Mouse (Mus musculus) embryonic facial prominence, embryonic 12.5 days (tissue): ENCODE data around the gene Slc4a8. TPM values are rescaled to one million over a fixed set of nuclear protein-coding genes. Genes with fewer than 3 reads are reported as not detected.
"Not testable (repeated sequence)": the region's sequence is repeated elsewhere in the genome, so short reads cannot be mapped to it uniquely, and the experiment has no call there.

Experiments
- ATAC-seq: fragments of 200-750 bp; cut with Nextera tagmentation; 2 replicates; pipeline ENCODE4 v1.8.0; 2017; ENCODE audit not compliant: insufficient number of reproducible peaks, insufficient read depth, low FRiP score, low TSS enrichment
- H3K27ac ChIP-seq: fragments of 300-500 bp; sonication (generic); 2 replicates; pipeline ENCODE4 v1.5.1; 2016; ENCODE audit warnings: mild to moderate bottlenecking
- H3K27me3 ChIP-seq: fragments of 300-500 bp; sonication (generic); 2 replicates; pipeline ENCODE4 v1.6.1; 2016; ENCODE audit warnings: mild to moderate bottlenecking, moderate library complexity
- H3K36me3 ChIP-seq: fragments of 300-500 bp; sonication (generic); 2 replicates; pipeline ENCODE4 v1.6.1; 2016; ENCODE audit warnings: mild to moderate bottlenecking
- H3K4me1 ChIP-seq: fragments of 300-500 bp; sonication (generic); 2 replicates; pipeline ENCODE4 v1.6.1; 2016
- H3K4me2 ChIP-seq: fragments of 300-500 bp; sonication (generic); replicated peaks from 2 replicates; pipeline ENCODE4 v1.6.1; 2016; ENCODE audit warnings: mild to moderate bottlenecking, moderate library complexity
- H3K4me3 ChIP-seq: fragments of 300-500 bp; sonication (generic); 2 replicates; pipeline ENCODE4 v1.5.1; 2016; ENCODE audit warnings: mild to moderate bottlenecking
- H3K9ac ChIP-seq: fragments of 300-500 bp; sonication (generic); 2 replicates; pipeline ENCODE4 v1.6.1; 2016; ENCODE audit warnings: mild to moderate bottlenecking, moderate library complexity
- H3K9me3 ChIP-seq: fragments of 300-500 bp; sonication (generic); 2 replicates; pipeline ENCODE4 v1.6.1; 2016; ENCODE audit warnings: mild to moderate bottlenecking, moderate library complexity
- WGBS: fragments of 180-500 bp; shearing (Covaris S2); methylation state at CpG from one replicate; pipeline ENCODE4 v1.1.7; 2016; 5-methylcytosine and 5-hydroxymethylcytosine counted together
- polyA plus RNA-seq: library from polyadenylated mRNA; unstranded; fragments of >200 nt; fragmentation: Nextera tagmentation; extraction: Ambion mirVana; gene quantifications from 2 replicates; pipeline ENCODE4 v1.2.1, GENCODE M21; 2016

Slc4a8 gene
- polyA plus RNA-seq, 1 experiment from 2014 or later: 8.4 TPM

DNA sequence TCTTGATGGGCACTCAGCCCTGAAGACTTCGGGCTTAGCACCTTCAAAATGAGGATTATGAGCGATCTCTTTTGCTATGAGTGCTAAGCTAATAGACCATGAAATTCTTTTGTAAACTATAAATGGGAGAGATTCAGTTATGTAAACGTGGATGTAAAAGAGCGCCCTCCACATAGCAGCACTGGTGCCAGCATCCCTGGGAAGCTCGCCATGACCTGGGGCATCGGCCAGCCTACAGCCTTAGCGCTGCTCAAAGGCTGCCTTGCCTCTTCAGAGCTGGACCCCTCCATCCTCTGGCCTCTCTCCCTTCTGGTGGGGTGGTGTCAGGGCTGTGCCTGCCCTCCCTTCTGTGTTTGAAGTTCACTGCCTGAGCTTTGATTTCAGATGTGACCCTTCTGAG lies 52.5 kb downstream of the Slc4a8 start:
- 74% methylated on average over 7 of the region's 7 CpGs for WGBS
- H3K9ac ChIP-seq: no peak overlapping the region
- H3K27me3 ChIP-seq: no peaks in the 10 kb centered on the region
- H3K4me3 ChIP-seq: no peak overlapping the region
- H3K27ac ChIP-seq: no peak overlapping the region
- H3K4me2 ChIP-seq: no peak overlapping the region
- peaks cover 9% of the 10 kb centered on the region; the same call in 1 of the 2 replicates for H3K36me3 ChIP-seq
- no peak for ATAC-seq
- peaks cover 21% of the 10 kb centered on the region; the same call in 1 of the 2 replicates for H3K4me1 ChIP-seq
- H3K9me3 ChIP-seq: no peaks in the 10 kb centered on the region

DNA sequence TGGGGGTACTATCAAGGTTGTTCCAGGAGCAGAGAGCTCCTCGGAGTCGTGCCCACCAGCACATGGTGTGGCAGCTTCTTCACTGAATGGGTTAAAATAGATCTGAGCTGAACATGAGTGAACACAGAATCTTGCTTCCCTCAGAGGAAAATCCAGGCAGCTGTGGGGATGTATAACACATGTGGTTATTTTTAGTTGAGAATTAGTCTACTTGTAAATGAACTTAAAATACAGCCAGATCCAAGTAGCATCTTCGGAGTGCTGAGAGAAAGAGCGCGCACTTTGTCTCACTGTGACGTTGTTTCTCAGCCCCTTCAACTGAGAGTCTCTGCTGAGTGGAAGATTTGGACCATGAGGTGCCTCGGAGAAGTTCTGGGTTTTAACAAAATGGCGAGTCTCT lies 53.8 kb downstream of the Slc4a8 start:
- Histone ChIP-seq H3K4me1 (peaks cover 21% of the 10 kb centered on the region; the same call in 1 of the 2 replicates), H3K4me3 (no peak overlapping the region), H3K4me2 (no peak overlapping the region), H3K27ac (peak overlapping the region; percentile 48), H3K27me3 (no peaks in the 10 kb centered on the region), H3K9me3 (no peaks in the 10 kb centered on the region), H3K36me3 (peaks cover 9% of the 10 kb centered on the region; the same call in 1 of the 2 replicates), H3K9ac (no peak overlapping the region)
- 71% methylated on average over 8 of the region's 8 CpGs for WGBS
- ATAC-seq: no peak

DNA sequence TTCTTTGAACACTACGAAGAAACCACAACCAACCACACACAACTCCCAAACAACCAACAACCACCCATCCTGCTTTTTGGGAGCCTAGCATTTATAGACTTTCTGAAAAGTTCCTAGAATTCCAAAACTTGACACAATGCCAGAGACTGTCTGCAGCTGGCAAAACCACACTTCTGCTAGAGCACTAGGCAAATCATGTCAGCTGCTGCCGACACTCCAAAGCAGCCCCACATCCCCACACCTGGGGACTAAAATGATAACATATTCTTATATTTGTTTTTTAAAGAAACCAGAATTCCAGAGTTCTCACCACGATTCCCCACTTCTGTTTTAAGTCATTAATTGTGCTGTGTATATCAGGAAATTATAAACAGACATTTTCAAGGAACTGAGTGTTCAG lies 57.3 kb downstream of the Slc4a8 start:
- H3K9me3 ChIP-seq: no peaks in the 10 kb centered on the region
- WGBS: 79% methylated on average over 3 of the region's 3 CpGs
- peaks cover 3% of the 10 kb centered on the region; the same call in 1 of the 2 replicates for H3K27me3 ChIP-seq
- H3K36me3 ChIP-seq: no peaks in the 10 kb centered on the region
- H3K4me3 ChIP-seq: no peak overlapping the region
- H3K4me1 ChIP-seq: peaks cover 15% of the 10 kb centered on the region; the same call in 1 of the 2 replicates
- no peak for ATAC-seq
- no peak overlapping the region for H3K9ac ChIP-seq
- no peak overlapping the region for H3K4me2 ChIP-seq
- no peak overlapping the region for H3K27ac ChIP-seq

DNA sequence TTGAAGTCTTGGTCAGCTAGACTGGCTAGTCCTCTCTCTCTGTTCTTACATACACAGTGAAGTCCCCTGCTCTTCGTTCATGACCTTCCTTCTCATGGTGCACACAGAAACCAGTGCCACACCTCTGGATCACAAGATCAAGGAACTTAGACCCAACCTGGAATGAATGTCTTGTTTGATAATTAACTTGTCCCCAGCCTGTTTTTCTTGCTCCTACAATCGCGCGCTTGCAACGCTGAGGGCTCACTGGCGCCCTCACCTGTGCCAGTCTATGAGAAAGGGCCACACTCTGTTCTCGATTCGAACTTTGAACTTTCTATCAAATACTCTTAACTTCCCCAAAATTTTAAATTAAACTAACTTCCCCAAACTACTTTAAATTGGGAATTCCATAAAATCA lies 60.3 kb downstream of the Slc4a8 start:
- Histone ChIP-seq H3K9ac (no peak overlapping the region), H3K27ac (no peak overlapping the region), H3K36me3 (no peaks in the 10 kb centered on the region), H3K9me3 (no peaks in the 10 kb centered on the region), H3K4me3 (no peak overlapping the region), H3K27me3 (peaks cover 24% of the 10 kb centered on the region), H3K4me2 (no peak overlapping the region), H3K4me1 (peaks cover 7% of the 10 kb centered on the region)
- ATAC-seq: no peak
- WGBS: 54% methylated on average over 8 of the region's 8 CpGs

DNA sequence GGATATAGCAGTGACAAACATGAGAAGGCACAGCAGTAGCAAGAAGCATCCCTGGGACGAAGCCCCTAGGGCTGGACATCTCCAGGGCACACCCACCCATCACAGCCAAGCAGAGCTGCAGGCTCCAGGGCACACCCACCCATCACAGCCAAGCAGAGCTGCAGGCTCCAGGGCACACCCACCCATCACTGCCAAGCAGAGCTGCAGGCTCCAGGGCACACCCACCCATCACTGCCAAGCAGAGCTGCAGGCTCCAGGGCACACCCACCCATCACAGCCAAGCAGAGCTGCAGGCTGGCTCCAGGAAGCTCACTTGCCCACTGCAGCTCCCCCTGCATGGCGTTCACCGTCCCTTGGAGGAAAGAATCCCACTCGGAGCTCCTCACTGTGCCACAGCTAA lies 60.8 kb downstream of the Slc4a8 start:
- not testable (repeated sequence) for H3K9me3 ChIP-seq, H3K27ac ChIP-seq, H3K4me1 ChIP-seq, H3K4me3 ChIP-seq, H3K4me2 ChIP-seq, ATAC-seq, H3K9ac ChIP-seq, H3K36me3 ChIP-seq
- peaks cover 24% of the 10 kb centered on the region for H3K27me3 ChIP-seq
- 69% methylated on average over 4 of the region's 4 CpGs for WGBS

DNA sequence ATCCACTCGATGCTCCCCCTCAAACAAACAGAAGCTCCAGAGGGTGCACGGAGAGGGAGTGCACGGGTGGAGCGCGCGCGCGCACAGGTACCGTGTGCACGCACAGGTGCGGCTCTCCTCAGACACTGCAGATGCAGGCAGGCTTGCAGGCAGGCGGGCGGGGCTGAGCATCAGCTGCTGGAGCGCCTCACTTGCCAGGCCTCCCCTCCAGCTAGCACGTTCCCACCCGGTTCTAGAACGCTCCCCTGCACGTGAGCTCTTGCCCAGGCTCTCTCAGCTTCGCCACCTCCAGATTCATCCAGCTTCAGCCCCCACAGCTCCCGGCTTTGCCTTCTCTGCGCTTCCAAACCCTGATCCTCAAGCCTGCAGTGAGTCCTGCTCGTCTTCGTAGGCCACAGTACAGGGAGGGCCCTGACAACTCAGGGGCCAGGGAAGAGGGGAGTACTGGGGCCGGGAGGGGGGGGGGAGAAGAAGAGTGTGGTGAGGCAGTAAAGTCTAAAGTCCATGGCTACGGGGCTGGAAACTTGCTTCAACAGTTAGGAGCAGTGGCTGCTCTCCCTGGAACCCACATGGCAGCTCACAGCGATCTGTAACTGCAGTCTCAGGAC lies 63.8 kb downstream of the Slc4a8 start:
- H3K27ac ChIP-seq: no peak overlapping the region
- H3K4me1 ChIP-seq: peaks cover 7% of the 10 kb centered on the region
- no peak for ATAC-seq
- H3K27me3 ChIP-seq: peaks cover 24% of the 10 kb centered on the region
- no peaks in the 10 kb centered on the region for H3K36me3 ChIP-seq
- peaks cover 3% of the 10 kb centered on the region; the same call in 1 of the 2 replicates for H3K9me3 ChIP-seq
- no peak overlapping the region for H3K9ac ChIP-seq
- WGBS: 15% methylated on average over 26 of the region's 26 CpGs
- peak overlapping the region; percentile 44 for H3K4me2 ChIP-seq
- H3K4me3 ChIP-seq: peak overlapping the region; percentile 17

DNA sequence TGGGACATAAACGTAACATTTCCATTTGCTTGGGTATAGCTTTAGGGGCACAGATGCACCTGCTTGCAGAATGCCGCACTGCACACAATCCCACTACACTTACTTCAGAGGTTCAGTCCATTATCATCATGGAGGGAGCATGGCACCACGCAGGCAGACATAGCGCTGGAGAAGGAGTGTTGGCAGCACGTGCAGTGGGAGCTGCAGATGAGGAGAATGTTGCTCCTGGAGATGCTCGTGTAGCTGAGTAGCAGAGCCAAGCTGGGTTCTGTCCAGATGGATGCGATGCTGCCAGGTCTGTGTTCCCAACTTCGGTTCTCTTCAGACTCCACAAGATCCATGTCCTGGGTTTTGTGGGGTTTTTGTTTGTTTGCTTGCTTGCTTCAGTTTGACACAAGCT lies 64.5 kb downstream of the Slc4a8 start:
- 87% methylated on average over 8 of the region's 8 CpGs for WGBS
- no peak for ATAC-seq
- Histone ChIP-seq H3K9ac (no peak overlapping the region), H3K36me3 (no peaks in the 10 kb centered on the region), H3K4me1 (peaks cover 7% of the 10 kb centered on the region), H3K27me3 (peaks cover 24% of the 10 kb centered on the region), H3K4me2 (no peak overlapping the region), H3K27ac (no peak overlapping the region), H3K9me3 (peaks cover 3% of the 10 kb centered on the region; the same call in 1 of the 2 replicates), H3K4me3 (no peak overlapping the region)

DNA sequence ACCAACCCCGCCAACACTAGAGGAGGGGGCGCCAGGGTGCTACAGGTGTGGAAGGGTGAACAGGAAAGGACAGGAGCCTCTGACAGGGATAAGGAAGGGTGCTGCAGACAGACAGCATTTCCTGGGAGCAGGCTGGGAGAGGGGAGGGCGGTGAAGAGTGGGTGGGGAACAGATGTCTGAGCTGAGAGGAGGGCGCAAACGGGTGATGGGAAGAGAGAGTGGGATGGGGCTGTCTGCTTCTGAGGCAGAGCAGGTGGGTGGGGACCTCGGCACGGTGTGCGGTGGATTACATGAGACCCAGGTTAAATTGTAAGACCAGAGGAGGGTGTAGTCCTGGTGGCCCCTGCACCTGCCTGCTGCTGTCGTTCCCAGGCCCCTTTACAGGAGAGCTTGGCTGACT lies 68.2 kb downstream of the Slc4a8 start:
- Histone ChIP-seq H3K36me3 (no peaks in the 10 kb centered on the region), H3K27me3 (peaks cover 13% of the 10 kb centered on the region), H3K9ac (no peak overlapping the region), H3K4me1 (peaks cover 7% of the 10 kb centered on the region), H3K27ac (no peak overlapping the region), H3K4me2 (no peak overlapping the region), H3K4me3 (no peak overlapping the region), H3K9me3 (peaks cover 3% of the 10 kb centered on the region; the same call in 1 of the 2 replicates)
- ATAC-seq: no peak
- 86% methylated on average over 9 of the region's 9 CpGs for WGBS

DNA sequence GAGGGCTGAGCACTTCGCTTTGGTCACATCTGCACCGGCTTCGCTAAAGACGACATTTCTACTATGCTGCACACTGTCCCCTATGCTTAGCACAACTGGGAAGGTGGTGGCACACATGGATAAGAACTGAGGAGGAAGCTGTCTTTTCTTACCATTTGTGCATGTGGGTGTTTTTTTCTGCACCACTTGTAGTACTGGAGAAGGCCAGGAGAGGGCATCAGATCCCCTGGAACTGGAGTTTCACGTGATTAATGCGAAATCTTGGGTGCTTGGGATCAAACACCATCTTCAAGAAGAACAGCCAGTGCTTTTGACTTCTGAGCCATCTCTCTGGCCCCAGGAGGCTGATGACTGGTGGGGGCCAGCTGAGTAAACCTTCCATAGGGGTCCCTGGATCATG lies 69.1 kb downstream of the Slc4a8 start:
- H3K9me3 ChIP-seq: peaks cover 3% of the 10 kb centered on the region; the same call in 1 of the 2 replicates
- no peaks in the 10 kb centered on the region for H3K4me1 ChIP-seq
- H3K27me3 ChIP-seq: peaks cover 4% of the 10 kb centered on the region
- H3K4me2 ChIP-seq: no peak overlapping the region
- H3K27ac ChIP-seq: no peak overlapping the region
- no peaks in the 10 kb centered on the region for H3K36me3 ChIP-seq
- H3K9ac ChIP-seq: no peak overlapping the region
- no peak for ATAC-seq
- H3K4me3 ChIP-seq: no peak overlapping the region
- 60% methylated on average over 6 of the region's 6 CpGs for whole genome bisulfite sequencing

DNA sequence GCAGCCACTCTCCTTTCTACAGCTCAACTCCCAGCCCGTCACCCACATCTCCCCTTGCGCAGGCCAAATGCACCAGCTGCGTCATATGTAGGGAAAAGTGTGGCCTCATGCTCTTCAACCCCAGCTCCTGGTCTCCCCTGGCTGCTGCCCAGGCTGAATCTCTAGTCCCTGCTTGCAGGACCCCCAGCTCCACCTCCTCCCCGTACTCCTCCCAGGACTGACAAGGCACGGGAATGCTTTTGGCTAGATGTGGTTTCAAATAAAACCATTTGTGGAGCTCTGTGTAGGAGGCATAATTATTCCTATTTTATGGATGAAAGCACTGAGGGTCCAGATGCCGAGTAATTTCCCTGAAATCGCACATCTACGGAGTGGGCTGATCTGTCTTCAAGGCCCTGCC lies 70.6 kb downstream of the Slc4a8 start:
- no peak overlapping the region for H3K4me2 ChIP-seq
- no peaks in the 10 kb centered on the region for H3K27me3 ChIP-seq
- no peak overlapping the region for H3K27ac ChIP-seq
- H3K36me3 ChIP-seq: no peaks in the 10 kb centered on the region
- H3K9me3 ChIP-seq: peaks cover 3% of the 10 kb centered on the region; the same call in 1 of the 2 replicates
- H3K4me1 ChIP-seq: no peaks in the 10 kb centered on the region
- H3K9ac ChIP-seq: no peak overlapping the region
- H3K4me3 ChIP-seq: no peak overlapping the region
- 75% methylated on average over 8 of the region's 8 CpGs for WGBS
- ATAC-seq: no peak

DNA sequence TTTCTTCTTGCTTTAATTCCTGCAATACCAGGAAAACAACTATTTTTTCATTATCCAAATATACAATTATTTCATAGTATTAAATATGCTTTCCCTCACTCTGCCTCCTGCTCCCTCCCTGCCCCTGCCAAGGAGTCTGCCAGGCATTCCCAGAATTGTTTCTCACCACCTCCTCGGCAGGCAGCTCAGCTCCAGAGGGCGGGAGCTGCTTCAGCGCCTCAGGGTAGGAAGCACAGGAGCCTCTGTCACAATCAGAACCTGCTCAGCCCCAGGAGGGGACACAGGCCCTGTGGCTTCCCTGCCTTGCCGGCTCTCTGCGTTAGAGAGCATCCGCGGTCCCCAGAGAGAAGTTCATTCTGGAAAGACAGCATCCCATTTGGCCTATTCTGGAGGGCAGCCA lies 71.2 kb downstream of the Slc4a8 start:
- no peak overlapping the region for H3K27ac ChIP-seq
- H3K27me3 ChIP-seq: no peaks in the 10 kb centered on the region
- H3K4me1 ChIP-seq: no peaks in the 10 kb centered on the region
- H3K36me3 ChIP-seq: no peaks in the 10 kb centered on the region
- ATAC-seq: no peak
- peaks cover 3% of the 10 kb centered on the region; the same call in 1 of the 2 replicates for H3K9me3 ChIP-seq
- H3K4me3 ChIP-seq: no peak overlapping the region
- no peak overlapping the region for H3K9ac ChIP-seq
- 15% methylated on average over 7 of the region's 7 CpGs for WGBS
- H3K4me2 ChIP-seq: no peak overlapping the region

DNA sequence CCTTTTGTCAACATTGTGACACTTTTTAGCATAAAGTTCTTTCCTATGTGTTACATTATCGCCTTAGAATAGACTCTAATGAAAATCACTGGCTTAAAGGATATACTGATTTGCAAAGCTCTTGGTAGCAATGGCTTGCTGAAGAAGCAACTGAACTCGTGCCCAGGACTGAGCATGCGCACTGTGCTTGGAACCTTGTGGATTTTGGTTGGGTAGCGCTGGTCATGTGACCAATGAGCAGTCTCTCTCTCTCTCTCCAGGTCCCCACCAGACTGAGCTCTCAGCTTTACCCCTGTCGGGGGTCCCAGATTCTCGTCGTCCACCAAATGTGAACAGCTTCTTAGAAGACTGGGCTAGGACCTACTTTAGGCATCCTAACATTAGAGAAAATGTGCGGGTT lies 75.2 kb downstream of the Slc4a8 start:
- Histone ChIP-seq H3K36me3 (no peaks in the 10 kb centered on the region), H3K4me1 (no peaks in the 10 kb centered on the region)
- WGBS: 81% methylated on average over 8 of the region's 8 CpGs

More for the DNA sequence above, 75.2 kb downstream of the Slc4a8 start:
- Histone ChIP-seq H3K27me3 (no peaks in the 10 kb centered on the region), H3K4me2 (no peak overlapping the region), H3K27ac (no peak overlapping the region), H3K4me3 (no peak overlapping the region), H3K9me3 (no peaks in the 10 kb centered on the region), H3K9ac (no peak overlapping the region)
- no peak for ATAC-seq
